Mouse (Mus musculus) kidney, adult 2 months (tissue): ENCODE measurements at regions not wholly inside any gene's neighbourhood (a gene's known extent, or its start where the extent isn't known, plus 50 kb on each side); places are given as distances from the start of the nearest gene placed in this dataset.

Source experiments
- DNase-seq: peaks from one replicate; pipeline ENCODE4 v3.0.0; 2021
- H3K27ac ChIP-seq: fragments of 200-500 bp; 2 replicates; pipeline ENCODE4 v1.5.1; 2012; ENCODE audit warnings: low read depth, low read length, control low read depth, inconsistent platforms; ENCODE audit not compliant: insufficient read depth
- H3K27me3 ChIP-seq: fragments of 200-500 bp; replicated peaks from 2 replicates; pipeline ENCODE4 v1.6.1; 2012; ENCODE audit warnings: mild to moderate bottlenecking, moderate library complexity, low read length, inconsistent platforms; ENCODE audit not compliant: control insufficient read depth, insufficient read depth
- H3K36me3 ChIP-seq: fragments of 200-500 bp; 2 replicates; pipeline ENCODE4 v1.6.1; 2012; ENCODE audit warnings: mild to moderate bottlenecking, moderate library complexity, low read length, inconsistent platforms; ENCODE audit not compliant: control insufficient read depth, insufficient read depth
- H3K4me1 ChIP-seq: fragments of 200-500 bp; 2 replicates; pipeline ENCODE4 v1.6.1; 2011; ENCODE audit warnings: low read length; ENCODE audit not compliant: control insufficient read depth, insufficient read depth
- H3K4me3 ChIP-seq: fragments of 200-500 bp; 2 replicates; pipeline ENCODE4 v1.5.1; 2011; ENCODE audit warnings: mild to moderate bottlenecking, low read depth, low read length, control low read depth; ENCODE audit not compliant: insufficient read depth
- CTCF ChIP-seq: fragments of 200-500 bp; conservative IDR thresholded peaks from 2 replicates; pipeline ENCODE4 v1.5.1; 2011; ENCODE audit warnings: low read depth, mild to moderate bottlenecking, control low read depth, low read length, moderate library complexity, mixed read lengths; ENCODE audit not compliant: insufficient read depth, insufficient read length
- POLR2A ChIP-seq: fragments of 200-500 bp; IDR thresholded peaks from one replicate; pipeline ENCODE4 v1.6.1; 2011; ENCODE audit warnings: low read depth, low read length, control low read depth
- WGBS: fragments of 180-500 bp; shearing (Covaris S2); methylation state at CpG from one replicate; pipeline ENCODE4 v1.1.7; 2018; 5-methylcytosine and 5-hydroxymethylcytosine counted together

- no peaks in the 10 kb centered on the region for H3K36me3 ChIP-seq
- no peaks in the 10 kb centered on the region for H3K27me3 ChIP-seq
- H3K4me3 ChIP-seq: no peak overlapping the region
- H3K27ac ChIP-seq: no peak overlapping the region
- WGBS: 3% methylated on average over 2 of the region's 2 CpGs
- no peaks in the 10 kb centered on the region for H3K4me1 ChIP-seq
- TF ChIP-seq CTCF (no peak), POLR2A (no peak)
- DNase-seq: peak; percentile 6
These were observed 602.7 kb upstream of the Kif18a start for GRCm38 (mm10) chr2:108677777-108678380.

DNA sequence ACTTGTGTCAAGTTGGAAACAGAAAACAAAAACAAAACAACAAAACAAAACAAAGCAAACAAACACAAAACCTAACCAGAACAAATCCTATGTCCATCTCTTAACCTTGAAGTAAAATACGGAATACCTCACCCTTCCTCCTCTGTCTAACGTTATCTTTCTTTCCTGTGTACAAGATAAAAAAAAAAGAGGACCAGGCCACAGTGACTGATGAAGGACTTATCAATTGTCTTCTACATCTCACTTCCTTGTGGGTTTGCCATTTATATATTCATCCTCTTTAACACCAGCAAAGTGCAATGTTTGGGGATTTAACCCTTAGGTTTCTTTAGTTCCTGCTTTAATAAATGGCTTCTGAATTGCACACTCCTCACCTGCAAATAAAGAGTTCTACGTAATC is 599.0 kb upstream of the Kif18a start:
- H3K27me3 ChIP-seq: no peaks in the 10 kb centered on the region
- no peak for DNase-seq
- TF ChIP-seq POLR2A: no peak
- TF ChIP-seq CTCF: no peak
- WGBS: 83% methylated on average over 3 of the region's 3 CpGs
- no peaks in the 10 kb centered on the region for H3K4me1 ChIP-seq
- no peak overlapping the region for H3K27ac ChIP-seq
- H3K36me3 ChIP-seq: no peaks in the 10 kb centered on the region
- H3K4me3 ChIP-seq: no peak overlapping the region

DNA sequence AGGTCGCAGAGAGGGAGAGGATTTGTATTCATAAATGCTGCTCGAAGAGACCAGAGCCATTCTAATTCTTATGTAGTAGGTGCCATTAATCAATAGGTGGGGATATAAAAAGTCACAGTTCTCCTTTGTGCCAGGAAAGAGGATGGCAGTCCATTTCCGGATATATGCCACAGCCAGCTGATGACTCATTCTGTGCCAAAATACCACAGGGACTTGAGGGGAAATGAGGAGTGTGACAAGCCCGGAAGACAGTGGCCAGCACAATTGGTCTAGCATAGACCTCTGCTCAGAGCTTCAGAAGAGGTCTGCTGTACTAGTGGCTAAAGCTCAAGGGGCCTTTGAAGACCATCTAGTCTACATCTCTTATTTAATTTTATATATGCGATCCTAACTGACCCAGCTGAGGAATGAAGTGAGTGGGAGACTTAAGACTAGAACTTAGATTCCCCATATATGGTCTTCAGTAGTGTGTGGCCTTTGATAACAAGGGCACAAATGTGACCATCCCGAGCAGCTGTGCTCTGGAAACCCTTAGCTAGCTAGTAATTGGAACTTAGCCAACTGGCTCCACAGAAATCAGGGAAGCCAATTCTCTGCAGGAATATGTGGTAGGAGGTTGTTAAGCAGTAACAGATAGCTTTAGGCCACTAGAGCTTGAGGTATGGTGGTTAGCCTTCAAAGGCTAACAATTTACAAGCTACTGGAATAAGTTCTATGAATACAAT is 594.4 kb upstream of the Kif18a start:
- no peak for DNase-seq
- H3K4me1 ChIP-seq: no peaks in the 10 kb centered on the region
- no peak overlapping the region for H3K4me3 ChIP-seq
- no peak for TF ChIP-seq CTCF
- no peak for TF ChIP-seq POLR2A
- no peaks in the 10 kb centered on the region for H3K36me3 ChIP-seq
- H3K27ac ChIP-seq: no peak overlapping the region
- 58% methylated on average over 6 of the region's 6 CpGs for WGBS
- H3K27me3 ChIP-seq: no peaks in the 10 kb centered on the region

DNA sequence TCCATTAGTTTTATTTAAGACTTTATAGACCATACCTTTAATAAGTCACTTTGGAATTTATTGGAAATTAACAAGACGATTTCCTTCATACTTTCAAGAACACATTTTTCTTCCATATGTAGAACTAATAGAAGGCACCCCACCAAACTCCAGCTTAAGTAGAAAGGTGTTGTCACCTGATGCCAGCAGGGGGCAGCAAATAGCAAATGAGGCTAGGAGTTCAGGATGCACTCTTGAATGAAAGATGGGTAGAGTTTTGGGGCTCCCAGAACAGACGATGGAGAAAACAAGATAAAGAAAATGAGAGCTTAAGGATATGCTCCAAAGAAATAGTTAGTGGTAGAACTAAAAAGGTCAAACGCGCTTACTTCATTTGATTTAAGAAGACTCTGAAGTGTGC is 590.4 kb upstream of the Kif18a start:
- TF ChIP-seq POLR2A (no peak), CTCF (peak; percentile 67)
- no peaks in the 10 kb centered on the region for H3K4me1 ChIP-seq
- WGBS: 49% methylated on average over 4 of the region's 4 CpGs
- no peak overlapping the region for H3K4me3 ChIP-seq
- H3K36me3 ChIP-seq: no peaks in the 10 kb centered on the region
- no peaks in the 10 kb centered on the region for H3K27me3 ChIP-seq
- no peak overlapping the region for H3K27ac ChIP-seq
- peak; percentile 47 for DNase-seq

- WGBS: 27% methylated on average over 10 of the region's 10 CpGs
- no peaks in the 10 kb centered on the region for H3K4me1 ChIP-seq
- no peaks in the 10 kb centered on the region for H3K36me3 ChIP-seq
- no peak overlapping the region for H3K27ac ChIP-seq
- H3K27me3 ChIP-seq: no peaks in the 10 kb centered on the region
- DNase-seq: no peak
- no peak for TF ChIP-seq POLR2A
- no peak for TF ChIP-seq CTCF
- no peak overlapping the region for H3K4me3 ChIP-seq
These were observed 589.2 kb upstream of the Kif18a start for GRCm38 (mm10) chr2:108691156-108692007.

- no peak overlapping the region for H3K4me3 ChIP-seq
- H3K27me3 ChIP-seq: no peaks in the 10 kb centered on the region
- 58% methylated on average over 7 of the region's 7 CpGs for WGBS
- no peaks in the 10 kb centered on the region for H3K36me3 ChIP-seq
- no peak for DNase-seq
- no peak for TF ChIP-seq POLR2A
- no peak overlapping the region for H3K27ac ChIP-seq
- no peaks in the 10 kb centered on the region for H3K4me1 ChIP-seq
These were observed 579.2 kb upstream of the Kif18a start for GRCm38 (mm10) chr2:108701308-108701707.
